Mouse (Mus musculus) lung, adult 2 months (tissue): ENCODE results near the gene Bend5.

Experiments used
- CTCF ChIP-seq: fragments of 200-500 bp; IDR thresholded peaks from 2 replicates; pipeline ENCODE4 v1.5.1; 2011; ENCODE audit warnings: mild to moderate bottlenecking, low read length, control low read depth; ENCODE audit not compliant: insufficient read depth
- POLR2A ChIP-seq: fragments of 200-500 bp; IDR thresholded peaks from 2 replicates; pipeline ENCODE4 v1.6.1; 2011; ENCODE audit warnings: low read depth, mild to moderate bottlenecking, control low read depth, low read length, borderline replicate concordance; ENCODE audit errors: extremely low read depth

- TF ChIP-seq CTCF (no peak), POLR2A (no peak)
Measured at GRCm38 (mm10) chr4:111416551-111416950, 1.7 kb downstream of the Bend5 start.
